Mouse (Mus musculus) small intestine, adult 2 months (tissue): Measurements from ENCODE around the gene Ppp1r15b. TPM values are rescaled to one million over a fixed set of nuclear protein-coding genes. Genes with fewer than 3 reads are reported as not detected.

Experiments used
- H3K27ac ChIP-seq: fragments of 200-500 bp; 2 replicates; pipeline ENCODE4 v1.5.1; 2012; ENCODE audit warnings: low read depth, low read length, control low read depth, inconsistent platforms; ENCODE audit not compliant: insufficient read depth
- H3K27me3 ChIP-seq: fragments of 200-500 bp; 2 replicates; pipeline ENCODE4 v1.6.1; 2012; ENCODE audit warnings: mild to moderate bottlenecking, moderate library complexity, low read length, inconsistent platforms; ENCODE audit not compliant: control insufficient read depth, insufficient read depth
- H3K36me3 ChIP-seq: fragments of 200-500 bp; 2 replicates; pipeline ENCODE4 v1.6.1; 2012; ENCODE audit warnings: mild to moderate bottlenecking, low read length, control low read depth, inconsistent platforms; ENCODE audit not compliant: control insufficient read depth, insufficient read depth
- H3K4me1 ChIP-seq: fragments of 200-500 bp; 2 replicates; pipeline ENCODE4 v1.6.1; 2012; ENCODE audit warnings: low read length, inconsistent platforms, mixed read lengths; ENCODE audit not compliant: control insufficient read depth, insufficient read depth, insufficient read length
- H3K4me3 ChIP-seq: fragments of 200-500 bp; 2 replicates; pipeline ENCODE4 v1.5.1; 2012; ENCODE audit warnings: low read depth, mild to moderate bottlenecking, control low read depth, inconsistent platforms, low read length, moderate library complexity
- CTCF ChIP-seq: fragments of 200-500 bp; IDR thresholded peaks from 2 replicates; pipeline ENCODE4 v1.5.1; 2012; ENCODE audit warnings: low read depth, mild to moderate bottlenecking, control low read depth, inconsistent platforms, low read length, moderate library complexity, mixed read lengths; ENCODE audit not compliant: insufficient replicate concordance, insufficient read length; ENCODE audit errors: extremely low read depth
- POLR2A ChIP-seq: fragments of 200-500 bp; IDR thresholded peaks from 2 replicates; pipeline ENCODE4 v1.6.1; 2012; ENCODE audit warnings: low read depth, mild to moderate bottlenecking, control low read depth, inconsistent platforms, low read length, moderate library complexity
- WGBS: fragments of 180-500 bp; shearing (Covaris S2); methylation state at CpG from one replicate; pipeline ENCODE4 v1.1.7; 2018; 5-methylcytosine and 5-hydroxymethylcytosine counted together
- polyA plus RNA-seq: library from polyadenylated mRNA; depleted of rRNA; stranded (reverse); fragments of >200 nt; gene quantifications from 2 replicates; pipeline ENCODE4 v1.2.3, GENCODE M21; 2012

Ppp1r15b gene
- polyA plus RNA-seq, 1 experiment = 43.3 TPM

GRCm38 (mm10) chr1:133121246-133121645, 9.7 kb upstream of the Ppp1r15b start:
- 60% methylated on average over 6 of the region's 6 CpGs for WGBS
- Histone ChIP-seq H3K36me3 (no peaks in the 10 kb centered on the region), H3K27me3 (no peaks in the 10 kb centered on the region), H3K4me3 (no peak overlapping the region), H3K27ac (no peak overlapping the region), H3K4me1 (peaks cover 22% of the 10 kb centered on the region; the same call in 1 of the 2 replicates)
- TF ChIP-seq CTCF (no peak), POLR2A (no peak)

DNA sequence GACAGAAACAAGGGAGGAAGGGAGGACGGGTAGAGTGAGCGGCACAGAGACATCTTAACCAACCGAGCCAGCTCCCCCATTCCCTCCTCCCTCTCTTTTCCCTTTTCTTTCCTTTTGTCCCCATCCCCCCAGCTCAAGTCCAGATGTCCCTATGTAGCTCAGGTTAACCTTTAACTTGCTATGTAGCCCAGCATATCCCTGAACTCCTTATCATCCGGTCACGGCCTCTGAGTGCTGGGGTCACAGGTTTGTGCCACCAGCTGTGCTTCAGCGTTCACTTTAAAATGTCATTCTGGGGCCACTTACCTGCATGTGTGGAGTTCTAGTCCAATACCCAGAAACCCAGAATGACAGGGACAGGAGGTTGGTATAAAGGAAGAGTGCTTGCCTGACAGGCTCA, 6.8 kb upstream of the Ppp1r15b start:
- H3K4me1 ChIP-seq = peaks cover 25% of the 10 kb centered on the region; the same call in 1 of the 2 replicates
- no peaks in the 10 kb centered on the region for H3K36me3 ChIP-seq
- WGBS = 36% methylated on average over 6 of the region's 6 CpGs
- no peak overlapping the region for H3K4me3 ChIP-seq
- peak overlapping the region; percentile 93 for H3K27ac ChIP-seq
- TF ChIP-seq CTCF (no peak), POLR2A (no peak)
- no peaks in the 10 kb centered on the region for H3K27me3 ChIP-seq

DNA sequence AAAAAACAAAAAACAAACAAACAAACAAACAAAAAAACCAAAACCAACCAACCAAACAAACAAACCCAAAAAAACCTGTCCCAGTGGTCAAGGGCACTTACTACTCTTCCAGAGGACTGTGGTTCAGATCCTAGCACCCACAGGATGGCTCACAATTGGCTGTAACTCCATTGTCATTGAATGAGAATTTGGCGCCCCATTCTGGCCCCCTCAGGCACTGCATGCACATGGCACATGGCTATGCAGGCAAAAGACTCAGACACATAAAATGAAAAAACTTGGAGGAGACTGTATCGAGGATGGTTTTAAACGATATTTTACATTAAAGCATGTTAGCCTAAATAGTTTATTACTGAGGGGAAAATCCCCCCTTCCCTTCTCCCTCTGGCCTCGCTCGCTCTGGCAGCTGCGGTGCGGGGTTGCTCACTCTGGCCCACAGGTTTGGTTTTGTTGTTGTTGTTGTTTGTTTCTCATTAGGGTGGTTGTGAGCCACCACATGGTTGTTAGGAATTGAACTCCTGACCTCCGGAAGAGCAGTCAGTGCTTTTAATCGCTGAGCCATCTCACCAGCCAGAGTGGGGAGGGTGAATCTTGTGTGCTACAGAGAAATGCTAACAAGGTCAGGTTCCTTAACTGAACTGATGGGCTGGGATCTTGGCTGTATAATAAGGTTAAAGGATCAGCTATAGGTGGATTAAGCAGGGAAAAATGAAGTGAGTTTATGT, 5.1 kb upstream of the Ppp1r15b start:
- H3K27me3 ChIP-seq = no peaks in the 10 kb centered on the region
- peaks cover 24% of the 10 kb centered on the region; the same call in 1 of the 2 replicates for H3K4me1 ChIP-seq
- WGBS = 89% methylated on average over 9 of the region's 9 CpGs
- H3K4me3 ChIP-seq = no peak overlapping the region
- H3K36me3 ChIP-seq = no peaks in the 10 kb centered on the region
- H3K27ac ChIP-seq = no peak overlapping the region
- peak; percentile 43; the same call in 1 of the 2 replicates for TF ChIP-seq CTCF
- TF ChIP-seq POLR2A = no peak

- peaks cover 24% of the 10 kb centered on the region; the same call in 1 of the 2 replicates for H3K4me1 ChIP-seq
- 85% methylated on average over 4 of the region's 4 CpGs for WGBS
Observed at GRCm38 (mm10) chr1:133126365-133126740, 4.6 kb upstream of the Ppp1r15b start.

DNA sequence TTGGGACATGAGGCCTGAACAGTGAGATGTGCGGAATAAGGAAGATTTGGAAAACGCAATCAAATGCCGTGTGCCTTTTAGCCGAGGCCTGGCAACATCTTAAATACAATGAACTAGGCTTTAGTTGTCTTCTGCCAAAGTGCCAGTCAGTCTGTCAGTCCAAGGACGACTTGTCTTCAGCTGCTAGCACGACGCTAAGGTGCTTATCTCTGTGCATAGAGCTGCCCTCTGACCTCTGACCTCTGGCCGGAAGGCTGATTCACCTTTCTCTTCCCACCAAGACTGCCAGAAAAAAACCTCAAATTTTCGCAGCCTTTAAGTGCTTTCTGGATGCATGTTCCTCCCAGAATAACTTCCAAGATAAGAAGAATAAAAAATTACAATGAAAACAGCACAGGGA, 3.6 kb upstream of the Ppp1r15b start:
- no peak overlapping the region for H3K27ac ChIP-seq
- no peaks in the 10 kb centered on the region for H3K27me3 ChIP-seq
- no peak for TF ChIP-seq POLR2A
- TF ChIP-seq CTCF = no peak
- H3K36me3 ChIP-seq = peaks cover under 1% of the 10 kb centered on the region; the same call in 1 of the 2 replicates
- peaks cover 24% of the 10 kb centered on the region; the same call in 1 of the 2 replicates for H3K4me1 ChIP-seq
- no peak overlapping the region for H3K4me3 ChIP-seq
- 46% methylated on average over 9 of the region's 9 CpGs for WGBS

More at GRCm38 (mm10) chr1:133126365-133126740, 4.6 kb upstream of the Ppp1r15b start:
- Histone ChIP-seq H3K27ac (no peak overlapping the region), H3K36me3 (no peaks in the 10 kb centered on the region), H3K27me3 (no peaks in the 10 kb centered on the region), H3K4me3 (no peak overlapping the region)
- no peak for TF ChIP-seq POLR2A
- no peak for TF ChIP-seq CTCF

DNA sequence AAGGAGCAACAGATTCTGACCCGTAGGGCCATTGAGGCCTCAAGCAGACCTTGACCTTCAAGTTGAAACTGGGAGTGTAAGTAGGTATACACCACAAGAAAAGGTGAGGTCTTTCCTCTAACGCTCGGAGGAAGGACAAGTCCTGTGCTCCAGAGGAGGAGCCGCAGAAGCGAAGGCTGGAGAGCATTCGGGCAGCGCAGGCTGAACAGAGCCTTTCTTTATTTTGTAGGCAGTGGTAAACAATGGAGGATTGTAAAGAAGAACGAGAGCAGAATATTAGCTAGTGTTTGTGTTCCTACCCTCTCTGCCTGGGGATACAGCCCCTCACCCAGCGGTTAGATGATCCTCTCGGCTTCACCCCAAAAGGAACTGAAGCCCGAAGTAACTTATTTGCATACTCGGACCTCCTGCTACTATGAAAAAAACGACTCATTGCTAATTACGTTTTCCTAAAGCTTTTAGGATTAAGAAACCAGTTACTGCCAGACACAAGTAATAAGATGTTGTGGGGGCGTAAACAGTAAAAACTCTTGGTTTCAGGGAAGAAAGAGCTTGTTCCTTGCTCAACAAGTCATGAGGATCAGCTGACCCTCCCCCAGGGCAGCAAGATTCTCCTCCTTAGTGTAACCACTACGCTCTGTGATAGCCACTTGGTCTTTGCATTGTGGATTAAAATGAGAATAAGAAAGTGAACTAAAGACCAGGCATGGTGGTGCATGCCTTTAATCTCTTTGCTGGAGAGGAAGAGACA, 1.3 kb upstream of the Ppp1r15b start:
- 22% methylated on average over 16 of the region's 16 CpGs for WGBS
- TF ChIP-seq CTCF (no peak), POLR2A (peak; percentile 82; the same call in 1 of the 2 replicates)
- peak overlapping the region; percentile 98 for H3K27ac ChIP-seq
- H3K4me1 ChIP-seq = peaks cover 11% of the 10 kb centered on the region; the same call in 1 of the 2 replicates
- H3K4me3 ChIP-seq = peak overlapping the region; percentile 8; the same call in 1 of the 2 replicates
- H3K36me3 ChIP-seq = peaks cover 15% of the 10 kb centered on the region
- H3K27me3 ChIP-seq = no peaks in the 10 kb centered on the region

DNA sequence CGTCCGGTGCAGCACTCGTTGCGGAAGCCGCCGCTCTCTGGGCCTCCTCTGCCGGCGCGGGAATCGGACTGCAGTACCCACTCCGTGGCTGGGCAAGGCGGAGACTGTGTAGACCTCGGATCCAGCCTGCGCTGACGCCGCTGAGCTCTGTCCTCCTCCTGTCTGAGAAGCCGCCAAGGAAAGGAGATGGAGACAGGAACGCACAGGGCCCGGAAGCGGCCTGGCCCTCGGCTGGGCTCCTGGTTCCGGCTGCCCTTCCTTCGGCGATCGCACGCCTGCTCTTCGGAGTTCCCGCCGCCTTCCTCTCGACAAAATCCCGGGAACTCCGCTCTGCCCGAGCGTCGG, 590 bp downstream of the Ppp1r15b start:
- Histone ChIP-seq H3K4me3 (peak overlapping the region; percentile 87), H3K27me3 (no peaks in the 10 kb centered on the region), H3K36me3 (peaks cover 27% of the 10 kb centered on the region), H3K4me1 (peaks cover 9% of the 10 kb centered on the region; the same call in 1 of the 2 replicates), H3K27ac (peak overlapping the region; percentile 99)
- TF ChIP-seq CTCF (no peak), POLR2A (no peak)
- under 1% methylated on average over 35 of the region's 35 CpGs for WGBS
